ENCODE assay signal across 13 mouse cellular contexts in genomic region chr5:89120881-89121280, GRCm38 (mm10).
"Had no signal": no experiment of that assay in that cellular context is flagged by ENCODE, and none has a peak within 500 bp of the region (broad histone marks: within the 10 kb centered on the region; RNA-seq: fewer than 3 reads in every experiment).

No protein-coding gene starts in this region.

- ATAC-seq: intestine, postnatal 0 days; midbrain, embryonic 15.5 days had no signal

- DNase-seq: kidney, adult 8-10 months; kidney, postnatal 14 days; kidney, postnatal 4 days; layer of hippocampus, adult 9-11 months; layer of hippocampus, postnatal 36 days; liver, embryonic 13.5 days; lung, adult 2 months; lung, postnatal 14 days; retina, postnatal 1 day; right cerebral cortex, postnatal 4 days; thymus, postnatal 25 days had no signal
